Mouse (Mus musculus) heart, postnatal 0 days (tissue): ENCODE results near the gene Gpsm1.

Experiments used
- CTCF ChIP-seq: IDR thresholded peaks from 2 replicates; pipeline ENCODE4 v1.5.1; 2016; ENCODE audit warnings: antibody characterized with exemption, control low read depth, low read depth
- EP300 ChIP-seq: IDR thresholded peaks from 2 replicates; pipeline ENCODE4 v1.6.1; 2016; ENCODE audit warnings: antibody characterized with exemption, low read depth

DNA sequence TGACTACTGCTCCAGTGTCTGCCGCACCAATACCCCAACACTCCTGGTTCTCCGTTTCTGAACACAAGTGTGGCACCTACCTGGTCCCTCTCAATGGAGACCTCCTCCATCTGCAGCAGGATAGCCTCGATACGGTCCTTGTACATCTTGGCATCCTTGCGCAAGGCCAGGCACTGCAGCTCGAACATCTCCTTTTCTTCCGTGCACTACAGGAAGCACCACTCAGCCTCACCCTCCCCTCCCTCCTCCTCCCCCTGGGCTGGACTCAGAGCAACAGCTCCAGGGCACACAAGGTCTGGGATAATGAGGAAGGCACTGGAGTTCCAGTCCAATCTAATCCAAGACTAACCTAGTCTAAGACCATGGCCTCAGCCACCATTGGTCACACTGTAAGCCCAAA lies 41.4 kb downstream of the Gpsm1 start:
- TF ChIP-seq EP300 (no peak), CTCF (no peak)
